In genomic region chr2:114580714-114581113, GRCm38 (mm10) we compare ENCODE assay signal across 21 mouse cellular contexts.
DNase-seq lines count a peak whose midpoint lies in the region; ATAC-seq and TF ChIP-seq lines count a peak whose summit lies in the region.
"Had no signal": no experiment of that assay in that cellular context is flagged by ENCODE, and none has a peak within 500 bp of the region (broad histone marks: within the 10 kb centered on the region; RNA-seq: fewer than 3 reads in every experiment).

No protein-coding gene starts in this region.

- no peaks in the 10 kb centered on the region for H3K9me3 ChIP-seq in embryonic facial prominence, embryonic 11.5 days (replicated peaks; ENCODE audit: control insufficient read depth, low read length)
- H3K9me3 ChIP-seq in embryonic facial prominence, embryonic 10.5 days: no peaks in the 10 kb centered on the region
- H3K9me3 ChIP-seq in intestine, embryonic 15.5 days: no peaks in the 10 kb centered on the region
- H3K9me3 ChIP-seq in intestine, postnatal 0 days (ENCODE audit: control insufficient read depth): no peaks in the 10 kb centered on the region
- H3K9me3 ChIP-seq: embryonic facial prominence, embryonic 12.5 days; forebrain, embryonic 15.5 days; heart, embryonic 13.5 days; hindbrain, embryonic 15.5 days had no signal

- 72% methylated on average over 2 of the region's 2 CpGs for WGBS in embryonic facial prominence, embryonic 11.5 days
- WGBS in embryonic facial prominence, embryonic 10.5 days: 80% methylated on average over 2 of the region's 2 CpGs
- 67% methylated on average over 2 of the region's 2 CpGs for WGBS in intestine, embryonic 15.5 days
- 39% methylated on average over 2 of the region's 2 CpGs for WGBS in intestine, postnatal 0 days

- no peak overlapping the region for H3K4me2 ChIP-seq in embryonic facial prominence, embryonic 11.5 days (ENCODE audit: low read depth, low read length)
- no peak overlapping the region for H3K4me2 ChIP-seq in intestine, embryonic 15.5 days (replicated peaks)
- no peak overlapping the region for H3K4me2 ChIP-seq in intestine, postnatal 0 days (replicated peaks; ENCODE audit: low read depth)
- H3K4me2 ChIP-seq: embryonic facial prominence, embryonic 12.5 days; forebrain, embryonic 15.5 days; heart, embryonic 13.5 days; hindbrain, embryonic 15.5 days had no signal

- no peak overlapping the region for H3K9ac ChIP-seq in embryonic facial prominence, embryonic 11.5 days (replicated peaks; ENCODE audit: low read length)
- no peak overlapping the region for H3K9ac ChIP-seq in intestine, embryonic 15.5 days
- H3K9ac ChIP-seq in intestine, postnatal 0 days (ENCODE audit: low read depth, low read length): no peak overlapping the region
- H3K9ac ChIP-seq: embryonic facial prominence, embryonic 12.5 days; forebrain, embryonic 15.5 days; heart, embryonic 13.5 days; hindbrain, embryonic 15.5 days had no signal

- no peak for TF ChIP-seq CTCF in intestine, postnatal 0 days (IDR thresholded peaks at IDR 0.05; ENCODE audit: low read depth)

- DNase-seq in embryonic facial prominence, embryonic 11.5 days (ENCODE audit: low spot score): peak; percentile 6
- DNase-seq in embryonic facial prominence, embryonic 10.5 days (ENCODE audit: low spot score): no peak
- peak; percentile 2 for DNase-seq in retina, postnatal 1 day
- no peak for DNase-seq in retina, embryonic 14.5 days (ENCODE audit: low spot score)
- no peak for DNase-seq in cerebellum, adult 18-20 months
- DNase-seq: adrenal gland, postnatal 14 days; B cell, adult 2 months; cerebellum, adult 2 months; cerebellum, postnatal 10 days; gastrocnemius, postnatal 36 days; heart, adult 11 months; heart, postnatal 36 days had no signal

- H3K27ac ChIP-seq in embryonic facial prominence, embryonic 11.5 days (replicated peaks; ENCODE audit: low read depth, low read length): no peak overlapping the region
- no peak overlapping the region for H3K27ac ChIP-seq in embryonic facial prominence, embryonic 10.5 days (replicated peaks)
- H3K27ac ChIP-seq in intestine, embryonic 15.5 days: no peak overlapping the region
- no peak overlapping the region for H3K27ac ChIP-seq in intestine, postnatal 0 days (ENCODE audit: low read depth, low read length)
- H3K27ac ChIP-seq: embryonic facial prominence, embryonic 12.5 days; forebrain, embryonic 15.5 days; heart, embryonic 13.5 days; hindbrain, embryonic 15.5 days had no signal

- no peak overlapping the region for H3K4me3 ChIP-seq in embryonic facial prominence, embryonic 11.5 days (ENCODE audit: low read depth, low read length)
- H3K4me3 ChIP-seq in embryonic facial prominence, embryonic 10.5 days: no peak overlapping the region
- H3K4me3 ChIP-seq in intestine, embryonic 15.5 days (replicated peaks): no peak overlapping the region
- no peak overlapping the region for H3K4me3 ChIP-seq in intestine, postnatal 0 days (ENCODE audit: low read depth, low read length)
- H3K4me3 ChIP-seq: embryonic facial prominence, embryonic 12.5 days; forebrain, embryonic 15.5 days; heart, embryonic 13.5 days; hindbrain, embryonic 15.5 days had no signal

- H3K36me3 ChIP-seq in embryonic facial prominence, embryonic 11.5 days (replicated peaks; ENCODE audit: control insufficient read depth, insufficient read depth, low read depth, low read length): no peaks in the 10 kb centered on the region
- no peaks in the 10 kb centered on the region for H3K36me3 ChIP-seq in embryonic facial prominence, embryonic 10.5 days (replicated peaks)
- no peaks in the 10 kb centered on the region for H3K36me3 ChIP-seq in intestine, embryonic 15.5 days
- H3K36me3 ChIP-seq in intestine, postnatal 0 days (ENCODE audit: control insufficient read depth, insufficient read depth): no peaks in the 10 kb centered on the region
- H3K36me3 ChIP-seq: embryonic facial prominence, embryonic 12.5 days; forebrain, embryonic 15.5 days; heart, embryonic 13.5 days; hindbrain, embryonic 15.5 days had no signal

- H3K27me3 ChIP-seq in embryonic facial prominence, embryonic 11.5 days (ENCODE audit: control insufficient read depth, insufficient read depth, low read length): no peaks in the 10 kb centered on the region
- no peaks in the 10 kb centered on the region for H3K27me3 ChIP-seq in embryonic facial prominence, embryonic 10.5 days (replicated peaks; ENCODE audit: low read depth, poor library complexity, severe bottlenecking)
- no peaks in the 10 kb centered on the region for H3K27me3 ChIP-seq in intestine, embryonic 15.5 days (replicated peaks)
- no peaks in the 10 kb centered on the region for H3K27me3 ChIP-seq in intestine, postnatal 0 days (replicated peaks; ENCODE audit: control insufficient read depth, insufficient read depth, low read length)
- H3K27me3 ChIP-seq: embryonic facial prominence, embryonic 12.5 days; forebrain, embryonic 15.5 days; heart, embryonic 13.5 days; hindbrain, embryonic 15.5 days; Patski had no signal

- no peak for ATAC-seq in embryonic facial prominence, embryonic 11.5 days (replicated peaks; ENCODE audit: insufficient number of reproducible peaks, low FRiP score, low TSS enrichment, low read depth)
- peak; percentile 82 for ATAC-seq in intestine, embryonic 15.5 days
- no peak for ATAC-seq in intestine, postnatal 0 days
- ATAC-seq: activated CD4-positive, CD25-positive, alpha-beta regulatory T cell, adult 4 months; CD4-positive, CD25-positive, alpha-beta regulatory T cell, adult 4 months; forebrain, embryonic 15.5 days; Patski had no signal

- no peaks in the 10 kb centered on the region for H3K4me1 ChIP-seq in embryonic facial prominence, embryonic 11.5 days (ENCODE audit: control insufficient read depth, insufficient read depth, low read length)
- no peaks in the 10 kb centered on the region for H3K4me1 ChIP-seq in embryonic facial prominence, embryonic 10.5 days
- no peaks in the 10 kb centered on the region for H3K4me1 ChIP-seq in intestine, embryonic 15.5 days (replicated peaks)
- no peaks in the 10 kb centered on the region for H3K4me1 ChIP-seq in intestine, postnatal 0 days (replicated peaks; ENCODE audit: control insufficient read depth, insufficient read depth, low read length)
- H3K4me1 ChIP-seq: embryonic facial prominence, embryonic 12.5 days; forebrain, embryonic 15.5 days; heart, embryonic 13.5 days; hindbrain, embryonic 15.5 days had no signal

Comparison
In these comparisons a context has a peak if more than half of its experiments do, and no peak if none do; other contexts are left out.
1. DNase-seq: peak in embryonic facial prominence, embryonic 11.5 days (single experiment) and retina, postnatal 1 day (single experiment); none in embryonic facial prominence, embryonic 10.5 days (single experiment), retina, embryonic 14.5 days (single experiment) and cerebellum, adult 18-20 months (0 of 2).